Mouse (Mus musculus) myocyte (in vitro differentiated cells): Measurements from ENCODE around the gene Camk2d.

Experiments
- CEBPB ChIP-seq: IDR thresholded peaks from 2 replicates; pipeline ENCODE4 v1.6.1; 2011; ENCODE audit warnings: mild to moderate bottlenecking, moderate library complexity; ENCODE audit not compliant: poor library complexity, insufficient read depth, severe bottlenecking
- E2F4 ChIP-seq: IDR thresholded peaks from one replicate; pipeline ENCODE4 v1.6.1; 2011; ENCODE audit warnings: mild to moderate bottlenecking, control low read depth, moderate library complexity; ENCODE audit not compliant: insufficient read depth
- MAX ChIP-seq: IDR thresholded peaks from one replicate; pipeline ENCODE4 v1.6.1; 2011; ENCODE audit warnings: low read depth, mild to moderate bottlenecking, control low read depth
- POLR2A ChIP-seq: IDR thresholded peaks from one replicate; pipeline ENCODE4 v1.6.1; 2011; ENCODE audit warnings: low read depth, mild to moderate bottlenecking, control low read depth, moderate library complexity; ENCODE audit not compliant: insufficient read length
- POLR2AphosphoS2 ChIP-seq: IDR thresholded peaks from one replicate; pipeline ENCODE4 v1.6.1; 2011; ENCODE audit warnings: low read depth, control low read depth; ENCODE audit not compliant: insufficient read length
- REST ChIP-seq: IDR thresholded peaks from one replicate; pipeline ENCODE4 v1.6.1; 2011; ENCODE audit warnings: mild to moderate bottlenecking, control low read depth, moderate library complexity; ENCODE audit not compliant: insufficient read depth, insufficient read length

DNA sequence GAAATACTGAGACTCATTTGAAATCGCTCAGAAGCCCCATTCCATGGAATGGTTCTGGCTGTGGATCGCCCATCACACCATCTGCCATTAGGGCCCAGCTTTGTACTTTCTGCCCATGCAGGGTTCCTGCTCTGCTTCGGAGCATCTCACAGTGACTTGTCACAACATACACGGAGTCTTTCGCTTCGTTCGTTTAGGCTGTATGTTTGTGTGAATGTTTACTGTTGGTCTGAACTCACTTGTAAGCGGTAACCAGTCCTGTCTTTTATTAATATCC, 29.6 kb downstream of the Camk2d start:
- TF ChIP-seq POLR2A (no peak), CEBPB (no peak), REST (no peak), MAX (no peak), POLR2AphosphoS2 (no peak), E2F4 (no peak)
